Mouse (Mus musculus) liver, adult 2 months (tissue): ENCODE data around the gene Hspb8.

Experiments used
- CTCF ChIP-seq: fragments of 200-500 bp; IDR thresholded peaks from 2 replicates; pipeline ENCODE4 v1.5.1; 2011; ENCODE audit warnings: low read depth, low read length, control low read depth
- POLR2A ChIP-seq: fragments of 200-500 bp; IDR thresholded peaks from 2 replicates; pipeline ENCODE4 v1.6.1; 2011; ENCODE audit warnings: low read length, control low read depth; ENCODE audit not compliant: insufficient read depth; ENCODE audit errors: extremely low read depth

GRCm38 (mm10) chr5:116400042-116400730, 22.5 kb downstream of the Hspb8 start:
- TF ChIP-seq CTCF (no peak), POLR2A (no peak)
